Mouse (Mus musculus) E14TG2a.4 (cell line): ENCODE measurements around the gene Smim23.

Experiments used
- CTCF ChIP-seq: conservative IDR thresholded peaks from 2 replicates; pipeline ENCODE4 v1.5.1; 2014; ENCODE audit warnings: low read length
- NANOG ChIP-seq: IDR thresholded peaks from 2 replicates; pipeline ENCODE4 v1.6.1; 2014; ENCODE audit warnings: borderline replicate concordance, low read length, mixed read lengths
- POU5F1 ChIP-seq: IDR thresholded peaks from 2 replicates; pipeline ENCODE4 v1.6.1; 2014; ENCODE audit warnings: low read length, borderline replicate concordance

DNA sequence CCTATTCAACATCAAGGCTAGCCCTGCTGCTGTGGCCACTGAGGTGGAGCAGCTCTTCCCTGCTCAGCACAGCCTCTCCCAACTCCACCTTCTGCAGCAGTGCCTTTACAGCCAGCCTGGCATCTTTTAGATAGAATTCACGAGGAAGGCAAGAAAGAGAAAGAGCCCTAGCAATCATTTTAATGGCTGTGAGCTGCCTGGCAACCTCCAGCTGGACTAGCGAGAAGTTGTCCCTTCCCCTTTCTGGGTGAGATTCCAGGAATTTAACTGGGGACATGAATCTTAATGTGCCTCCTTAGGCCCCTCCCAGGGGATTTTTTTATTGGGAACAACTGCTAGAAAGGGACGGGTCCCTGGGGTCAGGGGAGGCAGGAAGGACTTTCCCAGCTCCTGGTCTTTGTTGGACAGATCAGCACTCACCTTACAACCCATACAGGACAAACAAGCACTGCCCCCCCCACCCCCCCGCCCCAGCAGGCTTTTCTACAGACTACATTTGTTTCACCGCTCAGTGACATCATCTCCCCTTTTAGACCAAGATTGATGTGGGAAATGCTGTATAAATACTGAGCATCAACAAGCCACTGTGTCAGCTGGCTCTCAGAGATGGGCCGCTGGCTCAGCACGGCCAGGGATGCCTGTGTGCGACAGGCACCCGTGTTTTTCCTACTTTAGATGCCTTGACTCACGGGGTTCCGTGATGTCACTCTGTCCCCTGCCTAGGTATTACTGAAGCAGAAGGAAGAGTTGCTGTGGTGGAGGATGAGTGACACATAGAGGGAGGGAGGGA is 43.5 kb downstream of the Smim23 start:
- TF ChIP-seq CTCF = no peak
- TF ChIP-seq POU5F1 = no peak
- no peak for TF ChIP-seq NANOG
